Mouse (Mus musculus): ENCODE data around the gene Stfa2l1.

DNA sequence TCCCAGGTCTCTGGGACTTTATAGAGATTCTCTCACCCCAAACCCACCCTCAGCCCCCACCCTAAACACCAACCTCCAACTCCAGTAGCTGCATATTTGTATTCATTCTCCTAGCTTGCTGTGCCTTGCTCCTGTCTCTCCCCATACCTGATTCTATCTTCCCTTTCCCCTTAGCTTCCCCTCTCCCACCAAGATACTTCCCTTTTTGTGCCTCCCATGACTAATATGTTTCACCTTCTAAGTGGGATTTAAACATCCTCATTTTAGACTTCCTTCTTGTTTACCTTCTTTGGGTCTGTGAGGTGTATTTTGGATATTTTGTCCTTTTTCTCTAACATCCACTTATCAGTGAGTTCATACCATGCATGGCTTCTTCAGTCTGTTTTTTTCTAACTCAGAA, 19.5 kb downstream of the Stfa2l1 start:
- TF ChIP-seq GATA1 (IDR thresholded peaks at IDR 0.05; ENCODE audit: borderline replicate concordance, low read length) (no peak), FLI1 (IDR thresholded peaks at IDR 0.05; ENCODE audit: low read length) (no peak)
